Mouse (Mus musculus): ENCODE results near the gene Igf2r. TPM values are rescaled to one million over a fixed set of nuclear protein-coding genes. Genes with fewer than 3 reads are reported as not detected.
"Not testable (repeated sequence)": the region's sequence is repeated elsewhere in the genome, so short reads cannot be mapped to it uniquely, and the experiment has no call there.

Igf2r gene
- polyA plus RNA-seq, 1 experiment from 2014 or later: 35.6 TPM

DNA sequence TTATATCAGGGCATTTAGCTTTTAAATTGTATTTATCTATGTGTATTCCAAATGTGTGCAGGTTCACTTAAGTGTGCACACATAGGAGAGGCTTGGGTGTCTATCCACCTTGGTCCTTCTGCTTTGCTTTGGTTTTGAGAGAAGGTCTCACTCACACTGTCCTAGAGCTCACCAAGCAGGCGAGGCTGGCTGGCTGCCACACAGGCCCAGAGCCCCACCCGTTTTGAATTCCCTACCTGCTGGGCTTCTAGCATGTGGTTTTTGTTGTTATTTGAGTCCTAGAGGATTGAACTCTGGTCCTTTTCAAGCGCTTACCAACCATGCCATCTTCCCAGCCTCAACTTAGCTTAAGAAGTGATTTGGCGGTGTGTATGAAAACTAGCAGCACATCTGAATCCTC lies 85.1 kb downstream of the Igf2r start:
- Histone ChIP-seq H3K4me3 (no peak overlapping the region), H3K36me3 (peaks cover 97% of the 10 kb centered on the region), H3K9me3 (replicated peaks) (no peaks in the 10 kb centered on the region), H3K4me1 (no peaks in the 10 kb centered on the region), H3K27me3 (ENCODE audit: low read depth, poor library complexity, severe bottlenecking) (no peaks in the 10 kb centered on the region), H3K27ac (no peak overlapping the region)
- DNase-seq (ENCODE audit: low spot score): no peak
- WGBS: 84% methylated on average over 4 of the region's 4 CpGs

DNA sequence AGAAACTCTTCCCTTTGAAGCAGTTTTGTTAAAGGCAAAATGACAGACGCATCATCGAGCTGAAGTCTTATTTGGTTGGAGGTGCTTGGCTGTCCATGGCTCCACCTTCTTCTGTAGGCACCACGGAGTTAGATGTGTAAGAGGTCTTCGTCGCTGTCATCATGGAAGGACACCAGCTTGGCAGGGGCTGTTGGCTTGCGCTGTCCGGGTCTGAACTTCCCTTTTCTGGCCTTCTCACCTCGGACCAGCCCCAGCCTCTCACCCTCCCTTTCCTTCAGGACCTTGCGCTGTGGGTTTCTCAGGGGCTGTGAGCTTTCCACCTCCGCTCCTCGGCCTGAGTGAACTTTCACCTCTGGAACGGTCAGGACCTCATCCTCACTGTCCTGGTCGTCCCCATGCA lies 85.9 kb downstream of the Igf2r start:
- Histone ChIP-seq H3K36me3 (peaks cover 89% of the 10 kb centered on the region), H3K27me3 (ENCODE audit: low read depth, poor library complexity, severe bottlenecking) (no peaks in the 10 kb centered on the region), H3K27ac (no peak overlapping the region), H3K4me3 (no peak overlapping the region), H3K4me1 (no peaks in the 10 kb centered on the region), H3K9me3 (replicated peaks) (no peaks in the 10 kb centered on the region)
- no peak for DNase-seq (ENCODE audit: low spot score)
- 93% methylated on average over 13 of the region's 13 CpGs for WGBS

GRCm38 (mm10) chr17:12678261-12678660 lies 91.2 kb downstream of the Igf2r start:
- no peak for DNase-seq (ENCODE audit: low spot score)
- H3K27me3 ChIP-seq (ENCODE audit: low read depth, poor library complexity, severe bottlenecking): no peaks in the 10 kb centered on the region
- no peaks in the 10 kb centered on the region for H3K4me1 ChIP-seq
- no peak overlapping the region for H3K27ac ChIP-seq
- H3K36me3 ChIP-seq: peaks cover 36% of the 10 kb centered on the region
- no peak overlapping the region for H3K4me3 ChIP-seq
- no peaks in the 10 kb centered on the region for H3K9me3 ChIP-seq (replicated peaks)

- no peak for DNase-seq (ENCODE audit: low spot score)
- Histone ChIP-seq H3K4me1 (peaks cover 5% of the 10 kb centered on the region; the same call in 1 of the 2 replicates), H3K36me3 (peaks cover 25% of the 10 kb centered on the region), H3K27me3 (ENCODE audit: low read depth, poor library complexity, severe bottlenecking) (no peaks in the 10 kb centered on the region), H3K27ac (no peak overlapping the region), H3K9me3 (replicated peaks) (no peaks in the 10 kb centered on the region), H3K4me3 (no peak overlapping the region)
These were observed 92.3 kb downstream of the Igf2r start for GRCm38 (mm10) chr17:12677139-12677538.

- no peak for DNase-seq (ENCODE audit: low spot score)
- 91% methylated on average over 7 of the region's 7 CpGs for WGBS
- H3K27ac ChIP-seq: no peak within 1 kb of the TSS
These were observed 93.8 kb downstream of the Igf2r start, which contains the start of gene Slc22a1 for GRCm38 (mm10) chr17:12675646-12676045. TSS of gene Slc22a1 (minus strand) at chr17:12675829.

DNA sequence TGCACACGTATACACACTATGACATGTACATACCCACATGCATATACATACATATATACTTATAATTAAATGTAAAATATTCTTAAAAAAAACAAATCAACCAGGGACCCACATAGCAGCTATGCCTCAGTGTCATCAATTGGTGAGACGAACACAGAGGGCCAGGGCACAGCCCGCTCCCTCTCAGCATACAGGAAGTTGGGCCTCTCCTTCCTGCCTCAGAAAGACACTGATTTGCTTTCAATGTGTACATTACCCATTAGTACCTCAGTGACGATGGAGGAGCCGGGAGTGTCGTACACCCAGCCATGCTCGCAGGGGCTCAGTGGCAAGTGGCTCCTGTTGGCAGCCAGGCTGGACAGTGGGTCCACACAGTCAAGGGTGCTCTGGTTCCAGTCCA lies 94.5 kb downstream of the Igf2r start:
- not testable (repeated sequence) for H3K36me3 ChIP-seq; H3K27ac ChIP-seq; H3K4me3 ChIP-seq; H3K9me3 ChIP-seq (replicated peaks); H3K27me3 ChIP-seq (ENCODE audit: low read depth, poor library complexity, severe bottlenecking); DNase-seq (ENCODE audit: low spot score)
- 92% methylated on average over 7 of the region's 7 CpGs for WGBS
- peaks cover 10% of the 10 kb centered on the region; the same call in 1 of the 2 replicates for H3K4me1 ChIP-seq

More at GRCm38 (mm10) chr17:12675646-12676045, 93.8 kb downstream of the Igf2r start, which contains the start of gene Slc22a1:
- Histone ChIP-seq H3K36me3 (peaks cover 10% of the 10 kb centered on the region), H3K4me1 (peaks cover 10% of the 10 kb centered on the region; the same call in 1 of the 2 replicates), H3K9me3 (replicated peaks) (no peaks in the 10 kb centered on the region), H3K27me3 (ENCODE audit: low read depth, poor library complexity, severe bottlenecking) (no peaks in the 10 kb centered on the region), H3K4me3 (no peak within 1 kb of the TSS)

DNA sequence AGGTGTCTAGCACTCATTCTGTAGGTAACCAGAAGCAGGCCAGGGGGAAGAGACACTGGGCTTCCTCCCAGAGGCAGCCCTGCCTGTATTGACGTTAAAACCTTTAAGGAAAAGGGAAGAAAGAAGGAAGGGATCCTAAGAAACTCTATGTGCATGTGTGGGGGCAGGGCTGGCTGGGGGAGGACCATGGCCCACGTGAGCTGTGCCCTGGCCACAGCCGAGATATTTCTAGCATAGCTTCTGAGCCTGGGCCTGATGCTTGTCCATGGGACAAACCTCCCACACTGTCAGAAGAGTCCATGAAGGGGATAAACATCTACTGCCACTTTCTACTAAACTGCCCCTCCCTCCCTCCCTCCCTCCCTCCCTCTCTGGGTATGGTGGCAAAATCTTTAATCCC lies 95.6 kb downstream of the Igf2r start:
- WGBS: 78% methylated on average over 3 of the region's 3 CpGs
- no peak for DNase-seq (ENCODE audit: low spot score)
- H3K27ac ChIP-seq: peak overlapping the region; percentile 7; the same call in 1 of the 2 replicates
- no peaks in the 10 kb centered on the region for H3K27me3 ChIP-seq (ENCODE audit: low read depth, poor library complexity, severe bottlenecking)
- H3K9me3 ChIP-seq (replicated peaks): no peaks in the 10 kb centered on the region
- no peak overlapping the region for H3K4me3 ChIP-seq
- no peaks in the 10 kb centered on the region for H3K36me3 ChIP-seq
- peaks cover 21% of the 10 kb centered on the region for H3K4me1 ChIP-seq

DNA sequence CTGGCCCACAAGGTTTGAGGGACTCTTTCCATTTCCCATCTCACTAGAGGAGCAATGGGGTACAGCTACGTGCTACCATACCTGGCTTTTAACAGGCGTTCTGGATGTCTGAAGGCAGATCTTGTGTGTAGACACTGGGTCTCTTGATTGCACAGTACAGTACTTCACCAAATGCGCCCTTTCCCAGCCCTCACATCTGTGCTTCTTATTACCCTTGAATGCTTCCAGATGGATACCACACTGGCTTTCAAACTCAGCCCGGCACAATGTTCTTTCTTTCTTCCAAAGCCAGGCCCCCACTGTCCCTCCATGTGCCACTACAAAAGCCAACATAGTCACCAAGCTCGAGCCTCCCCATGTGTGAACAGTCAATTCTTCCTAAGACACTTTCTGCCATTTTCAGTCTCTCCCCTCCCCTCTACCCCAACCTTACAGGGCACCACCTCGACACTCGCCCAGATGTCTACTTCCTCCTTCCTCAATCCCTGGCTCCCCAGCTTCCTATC lies 97.1 kb downstream of the Igf2r start:
- H3K27ac ChIP-seq: peak overlapping the region; percentile 77
- peak; percentile 45 for DNase-seq (ENCODE audit: low spot score)
- 49% methylated on average over 7 of the region's 7 CpGs for WGBS

DNA sequence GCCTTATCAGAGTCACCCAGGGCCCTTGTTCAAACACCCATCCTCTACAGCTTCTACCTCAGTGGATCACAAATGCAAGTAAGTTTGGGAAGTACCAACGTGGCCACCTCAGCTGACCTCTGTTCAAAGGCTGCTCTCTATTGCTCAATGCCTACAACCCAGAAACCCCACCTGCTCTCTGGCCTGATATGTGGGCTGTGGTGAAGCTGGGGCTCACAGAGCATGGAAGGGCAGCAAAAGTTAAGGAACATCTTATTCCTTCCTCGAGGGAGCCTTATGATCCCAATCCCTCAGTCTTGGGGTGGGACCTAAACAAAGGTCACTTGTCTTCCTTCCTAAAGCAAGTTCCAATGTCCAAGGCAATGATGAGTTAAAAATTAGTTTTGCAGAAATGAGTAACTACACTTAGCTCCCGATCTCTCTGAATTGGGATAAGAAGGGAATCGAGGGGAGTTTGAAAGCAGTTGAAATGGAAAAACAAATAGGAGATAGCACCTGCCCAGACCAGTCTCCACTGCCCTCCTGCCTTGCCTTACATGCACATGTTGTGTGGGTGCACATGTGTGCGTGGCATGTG lies 98.3 kb downstream of the Igf2r start:
- 0 out of 2 replicates have a peak overlapping the region, but pooled peaks have one; percentile 3 for H3K27ac ChIP-seq
- peaks cover 30% of the 10 kb centered on the region for H3K4me1 ChIP-seq
- H3K36me3 ChIP-seq: no peaks in the 10 kb centered on the region
- no peak overlapping the region for H3K4me3 ChIP-seq
- WGBS: 94% methylated on average over 5 of the region's 5 CpGs
- H3K9me3 ChIP-seq (replicated peaks): no peaks in the 10 kb centered on the region
- H3K27me3 ChIP-seq (ENCODE audit: low read depth, poor library complexity, severe bottlenecking): no peaks in the 10 kb centered on the region
- no peak for DNase-seq (ENCODE audit: low spot score)

More for the DNA sequence above, 97.1 kb downstream of the Igf2r start:
- Histone ChIP-seq H3K9me3 (replicated peaks) (no peaks in the 10 kb centered on the region), H3K4me1 (peaks cover 28% of the 10 kb centered on the region), H3K27me3 (ENCODE audit: low read depth, poor library complexity, severe bottlenecking) (no peaks in the 10 kb centered on the region), H3K36me3 (no peaks in the 10 kb centered on the region), H3K4me3 (no peak overlapping the region)

DNA sequence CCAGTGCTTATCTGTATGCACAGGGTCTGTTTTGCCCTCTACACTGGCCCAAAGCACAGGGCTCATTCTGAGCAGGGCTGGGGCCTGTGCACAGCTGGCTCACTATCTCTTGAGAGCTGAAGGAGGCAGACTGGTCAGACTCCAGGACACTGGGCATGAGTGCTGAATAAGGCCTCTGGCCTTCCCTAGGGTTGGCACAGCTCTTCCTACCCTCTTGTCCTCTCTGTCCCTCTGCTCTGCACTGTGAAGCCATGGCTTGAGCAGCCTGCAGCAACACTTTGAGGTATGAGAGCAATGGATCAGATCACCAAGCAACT lies 100.1 kb downstream of the Igf2r start:
- no peak for DNase-seq (ENCODE audit: low spot score)
- Histone ChIP-seq H3K36me3 (no peaks in the 10 kb centered on the region), H3K27ac (peak overlapping the region; percentile 66), H3K27me3 (ENCODE audit: low read depth, poor library complexity, severe bottlenecking) (no peaks in the 10 kb centered on the region), H3K4me1 (peaks cover 31% of the 10 kb centered on the region), H3K4me3 (no peak overlapping the region), H3K9me3 (replicated peaks) (no peaks in the 10 kb centered on the region)

- Histone ChIP-seq H3K4me3 (no peak overlapping the region), H3K9me3 (replicated peaks) (no peaks in the 10 kb centered on the region), H3K27ac (peak overlapping the region; percentile 66; the same call in 1 of the 2 replicates), H3K36me3 (no peaks in the 10 kb centered on the region), H3K4me1 (peaks cover 37% of the 10 kb centered on the region), H3K27me3 (ENCODE audit: low read depth, poor library complexity, severe bottlenecking) (no peaks in the 10 kb centered on the region)
- no peak for DNase-seq (ENCODE audit: low spot score)
- 12% methylated on average over 7 of the region's 7 CpGs for WGBS
These were observed 100.7 kb downstream of the Igf2r start for GRCm38 (mm10) chr17:12668478-12669362.

GRCm38 (mm10) chr17:12664156-12664555 lies 105.3 kb downstream of the Igf2r start:
- Histone ChIP-seq H3K36me3 (no peaks in the 10 kb centered on the region), H3K27ac (no peak overlapping the region), H3K9me3 (replicated peaks) (no peaks in the 10 kb centered on the region), H3K4me3 (no peak overlapping the region), H3K4me1 (peaks cover 29% of the 10 kb centered on the region), H3K27me3 (ENCODE audit: low read depth, poor library complexity, severe bottlenecking) (no peaks in the 10 kb centered on the region)
- no peak for DNase-seq (ENCODE audit: low spot score)
- WGBS: 70% methylated on average over 8 of the region's 8 CpGs

GRCm38 (mm10) chr17:12660572-12661260 lies 108.7 kb downstream of the Igf2r start:
- H3K27ac ChIP-seq: no peak overlapping the region; the same call in 1 of the 2 replicates
- H3K36me3 ChIP-seq: no peaks in the 10 kb centered on the region
- no peaks in the 10 kb centered on the region for H3K9me3 ChIP-seq (replicated peaks)
- peaks cover 17% of the 10 kb centered on the region for H3K4me1 ChIP-seq
- 77% methylated on average over 13 of the region's 13 CpGs for WGBS
- no peaks in the 10 kb centered on the region for H3K27me3 ChIP-seq (ENCODE audit: low read depth, poor library complexity, severe bottlenecking)
- no peak for DNase-seq (ENCODE audit: low spot score)
- H3K4me3 ChIP-seq: no peak overlapping the region

Measured in limb, embryonic 10.5 days (tissue).